Mouse (Mus musculus) lung, postnatal 0 days (tissue): ENCODE measurements around the gene Ppp1r26. TPM values are rescaled to one million over a fixed set of nuclear protein-coding genes. Genes with fewer than 3 reads are reported as not detected.

Source experiments
- ATAC-seq: fragments of 200-750 bp; cut with Nextera tagmentation; 2 replicates; pipeline ENCODE4 v1.8.0; 2017; ENCODE audit warnings: moderate library complexity
- DNase-seq: peaks from one replicate; pipeline ENCODE4 v3.0.0-alpha.2; 2016; ENCODE audit warnings: low spot score
- H3K27ac ChIP-seq: fragments of 300-500 bp; sonication (generic); 2 replicates; pipeline ENCODE4 v1.5.1; 2014; ENCODE audit warnings: antibody characterized with exemption, mild to moderate bottlenecking, low read length, mixed read lengths
- H3K27me3 ChIP-seq: fragments of 300-500 bp; sonication (generic); replicated peaks from 2 replicates; pipeline ENCODE4 v1.6.1; 2014; ENCODE audit warnings: low read length, mixed read lengths; ENCODE audit not compliant: insufficient read depth
- H3K36me3 ChIP-seq: fragments of 300-500 bp; sonication (generic); 2 replicates; pipeline ENCODE4 v1.6.1; 2014; ENCODE audit warnings: low read length, mixed read lengths; ENCODE audit not compliant: insufficient read depth
- H3K4me1 ChIP-seq: fragments of 300-500 bp; sonication (generic); 2 replicates; pipeline ENCODE4 v1.6.1; 2014; ENCODE audit warnings: antibody characterized with exemption, low read depth, low read length, mixed read lengths; ENCODE audit not compliant: insufficient read depth
- H3K4me2 ChIP-seq: fragments of 300-500 bp; sonication (generic); replicated peaks from 2 replicates; pipeline ENCODE4 v1.6.1; 2014; ENCODE audit warnings: low read depth, mild to moderate bottlenecking, low read length, moderate library complexity, mixed read lengths
- H3K4me3 ChIP-seq: fragments of 300-500 bp; sonication (generic); 2 replicates; pipeline ENCODE4 v1.5.1; 2014; ENCODE audit warnings: low read depth, low read length
- H3K9ac ChIP-seq: fragments of 300-500 bp; sonication (generic); replicated peaks from 2 replicates; pipeline ENCODE4 v1.6.1; 2014; ENCODE audit warnings: low read depth, mild to moderate bottlenecking
- H3K9me3 ChIP-seq: fragments of 300-500 bp; sonication (generic); 2 replicates; pipeline ENCODE4 v1.6.1; 2016; ENCODE audit warnings: low read length, mixed read lengths
- CTCF ChIP-seq: IDR thresholded peaks from 2 replicates; pipeline ENCODE4 v1.5.1; 2016; ENCODE audit warnings: antibody characterized with exemption, mild to moderate bottlenecking
- EP300 ChIP-seq: IDR thresholded peaks from 2 replicates; pipeline ENCODE4 v1.6.1; 2016; ENCODE audit warnings: antibody characterized with exemption, mild to moderate bottlenecking, control low read depth
- WGBS: fragments of 180-500 bp; shearing (Covaris S2); extraction: QIAGEN DNeasy Blood & Tissue Kit; methylation state at CpG from one replicate; pipeline ENCODE4 v1.1.7; 2014; 5-methylcytosine and 5-hydroxymethylcytosine counted together
- polyA plus RNA-seq: library from polyadenylated mRNA; unstranded; fragments of >200 nt; fragmentation: Nextera tagmentation; extraction: Ambion mirVana; gene quantifications from 2 replicates; pipeline ENCODE4 v1.2.1, GENCODE M21; 2015

Gene Ppp1r26
- polyA plus RNA-seq, 1 experiment from 2014 or later, result 1.6 TPM

GRCm38 (mm10) chr2:28433512-28433911 is 13.1 kb upstream of the Ppp1r26 start:
- 0% methylated on average over 1 of the region's 2 CpGs for WGBS
- no peaks in the 10 kb centered on the region for H3K4me1 ChIP-seq
- no peak overlapping the region for H3K27ac ChIP-seq
- H3K9ac ChIP-seq, result no peak overlapping the region
- DNase-seq, result peak; percentile 24
- no peaks in the 10 kb centered on the region for H3K9me3 ChIP-seq
- H3K4me2 ChIP-seq, result no peak overlapping the region
- ATAC-seq, result no peak
- no peak overlapping the region for H3K4me3 ChIP-seq
- H3K36me3 ChIP-seq, result no peaks in the 10 kb centered on the region
- TF ChIP-seq CTCF (no peak), EP300 (no peak)
- H3K27me3 ChIP-seq, result no peaks in the 10 kb centered on the region

DNA sequence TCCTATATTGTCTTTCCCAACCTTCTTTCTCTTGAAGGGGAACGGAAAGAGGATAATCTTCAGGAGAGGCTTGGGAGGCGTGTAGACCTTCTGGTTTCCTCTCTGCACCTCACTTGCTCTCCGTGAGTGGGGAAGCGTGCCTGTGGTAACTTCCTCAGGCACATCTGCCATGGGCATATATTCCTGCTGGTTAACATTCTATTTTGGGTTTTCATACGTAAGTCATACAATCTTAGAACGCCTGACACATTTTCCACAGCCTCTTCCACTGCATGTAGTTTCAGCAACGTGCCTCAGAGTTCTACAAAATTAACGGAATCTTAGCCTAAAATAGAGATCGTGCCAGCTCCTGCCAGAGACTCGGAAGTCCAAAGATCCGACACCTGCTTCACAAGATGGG is 11.2 kb upstream of the Ppp1r26 start:
- TF ChIP-seq CTCF (no peak), EP300 (no peak)
- DNase-seq (no peak), ATAC-seq (no peak)
- 81% methylated on average over 11 of the region's 11 CpGs for WGBS
- Histone ChIP-seq H3K4me3 (no peak overlapping the region), H3K27me3 (no peaks in the 10 kb centered on the region), H3K9me3 (no peaks in the 10 kb centered on the region), H3K4me2 (no peak overlapping the region), H3K36me3 (no peaks in the 10 kb centered on the region), H3K9ac (no peak overlapping the region), H3K4me1 (no peaks in the 10 kb centered on the region), H3K27ac (no peak overlapping the region)

DNA sequence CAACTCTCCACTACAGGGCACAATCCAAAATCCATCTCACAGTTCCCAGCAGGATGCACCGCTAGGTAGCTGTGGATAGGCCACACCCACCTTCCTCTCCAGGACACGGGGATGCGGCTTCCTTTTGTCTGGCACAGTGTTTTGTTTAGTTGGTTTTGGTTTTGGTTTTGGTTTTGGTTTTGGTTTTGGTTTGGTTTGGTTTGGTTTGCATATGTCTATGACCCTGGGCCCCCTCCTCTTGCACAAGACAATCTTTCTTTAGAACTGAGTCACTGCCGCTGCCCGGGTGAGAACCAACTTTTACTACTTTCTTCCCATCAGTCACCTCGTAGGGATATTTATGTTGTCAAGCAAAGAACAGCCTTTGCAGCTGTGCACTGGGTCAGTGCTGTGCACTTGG is 5.8 kb upstream of the Ppp1r26 start:
- DNase-seq, result no peak
- Histone ChIP-seq H3K4me3 (no peak overlapping the region), H3K4me1 (no peaks in the 10 kb centered on the region), H3K9me3 (no peaks in the 10 kb centered on the region), H3K4me2 (no peak overlapping the region), H3K9ac (no peak overlapping the region), H3K36me3 (no peaks in the 10 kb centered on the region), H3K27ac (no peak overlapping the region), H3K27me3 (no peaks in the 10 kb centered on the region)
- ATAC-seq, result no peak
- WGBS, result 61% methylated on average over 6 of the region's 6 CpGs
- TF ChIP-seq EP300 (no peak), CTCF (no peak)

GRCm38 (mm10) chr2:28445082-28445481 is 1.5 kb upstream of the Ppp1r26 start:
- no peaks in the 10 kb centered on the region for H3K27me3 ChIP-seq
- WGBS, result 81% methylated on average over 4 of the region's 4 CpGs
- no peak overlapping the region for H3K4me3 ChIP-seq
- DNase-seq, result no peak
- no peak overlapping the region for H3K4me2 ChIP-seq
- ATAC-seq, result no peak
- TF ChIP-seq EP300 (no peak), CTCF (no peak)
- H3K9ac ChIP-seq, result no peak overlapping the region
- no peak overlapping the region for H3K27ac ChIP-seq
- no peaks in the 10 kb centered on the region for H3K9me3 ChIP-seq
- H3K36me3 ChIP-seq, result no peaks in the 10 kb centered on the region
- H3K4me1 ChIP-seq, result no peaks in the 10 kb centered on the region

DNA sequence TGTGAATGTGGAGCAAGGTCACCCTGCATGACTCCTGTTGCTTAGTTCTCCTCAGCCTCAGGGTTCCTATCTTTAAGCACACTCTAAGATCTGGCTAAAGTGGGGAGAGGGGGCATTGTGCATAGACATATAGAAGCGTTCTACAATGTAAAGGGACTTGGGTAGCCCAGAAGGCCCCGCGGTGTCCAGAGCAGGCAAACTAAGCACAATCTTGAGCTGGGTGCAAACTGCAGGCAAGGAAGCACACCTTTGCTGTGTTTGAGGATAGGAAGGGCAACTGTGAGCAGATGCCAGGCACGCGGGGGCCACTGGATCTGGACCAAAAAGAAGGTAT is 452 bp upstream of the Ppp1r26 start:
- DNase-seq, result no peak
- Histone ChIP-seq H3K27me3 (no peaks in the 10 kb centered on the region), H3K4me3 (peak overlapping the region; percentile 68), H3K9me3 (no peaks in the 10 kb centered on the region), H3K9ac (peak overlapping the region; percentile 58), H3K4me1 (no peaks in the 10 kb centered on the region), H3K36me3 (no peaks in the 10 kb centered on the region), H3K27ac (no peak overlapping the region), H3K4me2 (peak overlapping the region; percentile 98)
- WGBS, result 3% methylated on average over 5 of the region's 5 CpGs
- TF ChIP-seq EP300, result no peak
- no peak for TF ChIP-seq CTCF
- no peak; the same call in 1 of the 2 replicates for ATAC-seq

DNA sequence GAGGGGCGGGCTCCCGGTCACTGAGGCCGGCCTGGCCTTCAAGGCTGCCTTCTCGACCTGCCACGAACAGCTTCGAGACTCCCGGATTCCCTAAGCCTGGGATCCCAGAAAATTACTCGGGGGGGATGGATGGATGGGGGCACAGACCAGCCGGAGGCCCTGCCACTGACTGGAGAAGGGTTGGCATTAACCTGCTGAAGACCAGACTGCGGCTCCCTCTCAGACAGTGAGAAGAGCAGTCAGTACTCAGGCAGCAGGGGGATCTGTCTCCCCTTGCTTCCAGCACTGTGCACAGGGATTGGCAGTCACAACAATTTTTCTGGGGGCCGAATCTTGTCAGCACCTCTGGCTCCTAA is 693 bp downstream of the Ppp1r26 start:
- ATAC-seq (no peak), DNase-seq (no peak)
- Histone ChIP-seq H3K4me3 (peak overlapping the region; percentile 68), H3K9me3 (no peaks in the 10 kb centered on the region), H3K27ac (peak overlapping the region; percentile 75; the same call in 1 of the 2 replicates), H3K4me1 (no peaks in the 10 kb centered on the region), H3K9ac (peak overlapping the region; percentile 58), H3K4me2 (peak overlapping the region; percentile 98), H3K27me3 (no peaks in the 10 kb centered on the region), H3K36me3 (no peaks in the 10 kb centered on the region)
- TF ChIP-seq EP300, result no peak
- no peak for TF ChIP-seq CTCF
- WGBS, result 7% methylated on average over 11 of the region's 11 CpGs

GRCm38 (mm10) chr2:28451663-28452062 is 5.1 kb downstream of the Ppp1r26 start:
- Histone ChIP-seq H3K9me3 (no peaks in the 10 kb centered on the region), H3K4me1 (no peaks in the 10 kb centered on the region), H3K9ac (no peak overlapping the region), H3K36me3 (no peaks in the 10 kb centered on the region), H3K4me3 (no peak overlapping the region), H3K27ac (no peak overlapping the region), H3K4me2 (no peak overlapping the region), H3K27me3 (no peaks in the 10 kb centered on the region)
- TF ChIP-seq CTCF (no peak), EP300 (no peak)
- DNase-seq (no peak), ATAC-seq (no peak)
- 90% methylated on average over 11 of the region's 11 CpGs for WGBS
